Mouse (Mus musculus) brain, embryonic 14.5 days (tissue): ENCODE results near the gene Lrrc74b.

Source experiments
- CTCF ChIP-seq: fragments of 200-500 bp; IDR thresholded peaks from 2 replicates; pipeline ENCODE4 v1.5.1; 2012; ENCODE audit warnings: inconsistent platforms, mild to moderate bottlenecking, moderate library complexity, borderline replicate concordance; ENCODE audit not compliant: insufficient read depth, insufficient read length; ENCODE audit errors: extremely low read depth
- POLR2A ChIP-seq: fragments of 200-500 bp; IDR thresholded peaks from 2 replicates; pipeline ENCODE4 v1.6.1; 2012; ENCODE audit warnings: mild to moderate bottlenecking, inconsistent platforms, borderline replicate concordance; ENCODE audit not compliant: poor library complexity, insufficient read depth, insufficient read length, severe bottlenecking; ENCODE audit errors: extremely low read depth

DNA sequence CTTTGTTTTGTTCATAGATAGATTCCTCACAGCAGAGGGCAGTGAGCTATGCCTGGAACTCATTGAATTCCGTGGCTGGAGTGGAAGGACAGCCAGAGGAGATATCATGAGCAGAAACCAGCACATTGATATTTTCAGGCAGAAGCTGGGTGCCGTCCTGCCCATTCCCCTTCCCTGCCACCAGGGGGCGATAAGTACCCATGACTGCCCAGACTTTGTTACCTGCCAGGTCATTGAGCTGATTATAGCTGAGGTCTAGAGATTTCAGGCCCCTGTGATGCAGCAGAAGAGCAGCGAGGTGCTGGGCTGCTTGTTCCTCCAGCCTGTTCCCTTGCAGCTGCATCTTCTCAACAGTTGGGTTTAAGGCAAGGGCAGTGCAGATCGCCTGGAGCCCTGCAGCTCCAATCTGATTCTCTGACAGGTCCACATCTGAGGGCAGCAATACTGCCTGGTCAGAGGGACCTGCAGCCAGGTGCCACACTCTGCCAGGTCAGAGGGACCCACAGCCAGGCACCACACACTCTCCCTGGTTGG is 3.0 kb downstream of the Lrrc74b start:
- TF ChIP-seq POLR2A (no peak), CTCF (peak; percentile 99)
